Mouse (Mus musculus): ENCODE results near the gene Smim6. TPM values are rescaled to one million over a fixed set of nuclear protein-coding genes. Genes with fewer than 3 reads are reported as not detected.

Gene Smim6
- total RNA-seq (2014; fragmentation: Nextera tagmentation) (2.4 TPM in 1 of 2 replicates, not detected in the other), total RNA-seq (2017) (0.23 TPM in 1 of 2 replicates, not detected in the other), polyA plus RNA-seq (2012) (not detected in 2 replicates)

GRCm38 (mm10) chr11:115911632-115912376, at the start of gene Smim6:
Smim6 (plus strand) TSS chr11:115912017.
- Histone ChIP-seq H3K4me1 (ENCODE audit: insufficient read depth, low read depth, low read length) (peaks cover 39% of the 10 kb centered on the region), H3K9me3 (replicated peaks) (no peaks in the 10 kb centered on the region), H3K27me3 (ENCODE audit: insufficient read depth, low read length) (no peaks in the 10 kb centered on the region), H3K36me3 (replicated peaks) (peaks cover 86% of the 10 kb centered on the region), H3K4me3 (ENCODE audit: low read depth, low read length) (peak within 1 kb of the TSS; percentile 18; the same call in 1 of the 2 replicates)
- TF ChIP-seq GATA1 (IDR thresholded peaks at IDR 0.05; ENCODE audit: borderline replicate concordance, low read length) = no peak
- TF ChIP-seq TAL1 (conservative IDR thresholded peaks at IDR 0.05; ENCODE audit: low read depth, low read length) = no peak
- TF ChIP-seq CTCF (IDR thresholded peaks at IDR 0.05; ENCODE audit: low read depth, low read length) = no peak
- no peak for TF ChIP-seq GATA2 (IDR thresholded peaks at IDR 0.05; ENCODE audit: borderline replicate concordance, low read depth, low read length)
- DNase-seq (ENCODE audit: low spot score) (peak; percentile 28), ATAC-seq (ENCODE audit: extremely low read depth, insufficient number of reproducible peaks, low FRiP score, poor library complexity, severe bottlenecking) (peak; percentile 10; the same call in 1 of the 2 replicates)

GRCm38 (mm10) chr11:115863895-115864294, 47.9 kb upstream of the Smim6 start:
- no peak for ATAC-seq (ENCODE audit: extremely low read depth, insufficient number of reproducible peaks, low FRiP score, poor library complexity, severe bottlenecking)
- H3K36me3 ChIP-seq (replicated peaks) = no peaks in the 10 kb centered on the region
- H3K4me1 ChIP-seq (ENCODE audit: insufficient read depth, low read depth, low read length) = peaks cover 16% of the 10 kb centered on the region; the same call in 1 of the 2 replicates
- no peaks in the 10 kb centered on the region for H3K9me3 ChIP-seq (replicated peaks)
- DNase-seq (ENCODE audit: low spot score) = no peak
- H3K4me3 ChIP-seq (ENCODE audit: low read depth, low read length) = no peak overlapping the region
- H3K27me3 ChIP-seq (ENCODE audit: insufficient read depth, low read length) = peaks cover 86% of the 10 kb centered on the region
- TF ChIP-seq CTCF (IDR thresholded peaks at IDR 0.05; ENCODE audit: low read depth, low read length) (no peak), GATA2 (IDR thresholded peaks at IDR 0.05; ENCODE audit: borderline replicate concordance, low read depth, low read length) (no peak), TAL1 (conservative IDR thresholded peaks at IDR 0.05; ENCODE audit: low read depth, low read length) (no peak), POLR2AphosphoS5 (IDR thresholded peaks at IDR 0.05; ENCODE audit: insufficient replicate concordance, low read depth, low read length) (no peak), GATA1 (IDR thresholded peaks at IDR 0.05; ENCODE audit: borderline replicate concordance, low read length) (no peak)

DNA sequence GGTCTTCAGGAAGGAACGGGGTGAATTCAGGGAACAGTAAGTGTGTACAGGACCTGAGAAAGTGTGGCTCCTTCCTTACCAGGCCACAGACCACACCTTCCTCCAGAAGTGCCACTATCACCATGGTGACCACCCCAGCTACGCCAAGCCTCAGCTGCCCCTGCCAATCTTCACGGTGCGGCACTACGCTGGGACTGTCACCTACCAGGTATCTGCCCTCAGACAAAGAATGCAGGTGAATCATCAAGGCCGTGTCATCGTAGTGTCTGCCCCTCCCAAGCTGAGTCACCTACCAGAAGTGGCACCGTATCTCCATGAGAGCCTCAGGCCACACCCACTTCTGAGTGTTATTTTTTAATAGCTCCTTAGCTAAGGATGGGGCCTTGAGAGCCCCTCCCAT, 42.4 kb upstream of the Smim6 start:
- H3K4me3 ChIP-seq (ENCODE audit: low read depth, low read length) = no peak overlapping the region
- DNase-seq (ENCODE audit: low spot score) (no peak), ATAC-seq (ENCODE audit: extremely low read depth, insufficient number of reproducible peaks, low FRiP score, poor library complexity, severe bottlenecking) (no peak)
- H3K36me3 ChIP-seq (replicated peaks) = no peaks in the 10 kb centered on the region
- H3K4me1 ChIP-seq (ENCODE audit: insufficient read depth, low read depth, low read length) = peaks cover 25% of the 10 kb centered on the region
- no peaks in the 10 kb centered on the region for H3K9me3 ChIP-seq (replicated peaks)
- TF ChIP-seq GATA1 (IDR thresholded peaks at IDR 0.05; ENCODE audit: borderline replicate concordance, low read length) (no peak), POLR2AphosphoS5 (IDR thresholded peaks at IDR 0.05; ENCODE audit: insufficient replicate concordance, low read depth, low read length) (no peak), GATA2 (IDR thresholded peaks at IDR 0.05; ENCODE audit: borderline replicate concordance, low read depth, low read length) (no peak), TAL1 (conservative IDR thresholded peaks at IDR 0.05; ENCODE audit: low read depth, low read length) (no peak), CTCF (IDR thresholded peaks at IDR 0.05; ENCODE audit: low read depth, low read length) (no peak)
- peaks cover 90% of the 10 kb centered on the region for H3K27me3 ChIP-seq (ENCODE audit: insufficient read depth, low read length)

DNA sequence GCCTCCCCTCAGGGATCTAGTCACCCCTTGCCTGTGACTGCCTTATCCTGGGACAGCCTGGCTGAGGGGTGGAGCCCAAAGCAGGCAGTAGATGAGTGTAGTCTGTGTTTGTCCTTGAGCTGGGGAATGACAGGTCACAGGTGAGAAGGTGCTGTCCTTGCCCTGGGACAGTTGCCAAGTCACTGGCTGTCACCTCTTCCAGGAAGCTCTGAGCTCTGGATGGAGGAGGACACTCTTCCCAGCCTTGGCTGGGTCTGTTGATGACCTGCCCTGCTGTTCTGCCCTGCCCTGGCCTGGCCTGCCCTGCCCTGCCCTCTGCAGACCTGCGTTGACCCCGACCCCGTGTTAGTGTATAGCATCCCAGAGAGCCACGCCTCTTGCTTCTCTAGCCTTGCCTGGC, 39.4 kb upstream of the Smim6 start:
- no peak for DNase-seq (ENCODE audit: low spot score)
- Histone ChIP-seq H3K9me3 (replicated peaks) (no peaks in the 10 kb centered on the region), H3K4me3 (ENCODE audit: low read depth, low read length) (no peak overlapping the region), H3K4me1 (ENCODE audit: insufficient read depth, low read depth, low read length) (peaks cover 24% of the 10 kb centered on the region), H3K27me3 (ENCODE audit: insufficient read depth, low read length) (peaks cover 86% of the 10 kb centered on the region), H3K36me3 (replicated peaks) (no peaks in the 10 kb centered on the region)
- TF ChIP-seq GATA1 (IDR thresholded peaks at IDR 0.05; ENCODE audit: borderline replicate concordance, low read length) (no peak), TAL1 (conservative IDR thresholded peaks at IDR 0.05; ENCODE audit: low read depth, low read length) (no peak), GATA2 (IDR thresholded peaks at IDR 0.05; ENCODE audit: borderline replicate concordance, low read depth, low read length) (no peak), POLR2AphosphoS5 (IDR thresholded peaks at IDR 0.05; ENCODE audit: insufficient replicate concordance, low read depth, low read length) (no peak), CTCF (IDR thresholded peaks at IDR 0.05; ENCODE audit: low read depth, low read length) (no peak)
- ATAC-seq (ENCODE audit: extremely low read depth, insufficient number of reproducible peaks, low FRiP score, poor library complexity, severe bottlenecking) = no peak

DNA sequence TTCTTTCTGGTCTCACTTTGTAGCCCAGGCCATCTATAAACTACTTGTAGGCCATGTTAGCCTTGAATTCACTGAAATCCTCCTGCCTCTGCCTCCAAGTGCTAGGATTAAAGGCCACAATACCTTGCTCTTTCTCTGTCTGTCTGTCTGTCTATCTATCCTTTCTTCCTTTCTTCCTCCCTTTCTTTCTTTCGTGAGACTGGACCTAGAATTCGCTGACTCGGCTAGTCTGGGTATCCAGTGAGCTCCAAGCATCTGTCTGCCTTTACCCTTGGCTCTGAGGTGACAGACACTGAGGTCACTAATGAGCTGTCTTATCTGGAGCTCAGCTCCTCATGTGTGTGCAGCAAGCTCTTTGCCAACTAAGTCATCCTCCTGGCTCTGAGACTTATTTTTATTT, 35.9 kb upstream of the Smim6 start:
- no peak overlapping the region for H3K4me3 ChIP-seq (ENCODE audit: low read depth, low read length)
- no peaks in the 10 kb centered on the region for H3K9me3 ChIP-seq (replicated peaks)
- no peak for TF ChIP-seq CTCF (IDR thresholded peaks at IDR 0.05; ENCODE audit: low read depth, low read length)
- no peak for TF ChIP-seq POLR2AphosphoS5 (IDR thresholded peaks at IDR 0.05; ENCODE audit: insufficient replicate concordance, low read depth, low read length)
- no peak for TF ChIP-seq GATA1 (IDR thresholded peaks at IDR 0.05; ENCODE audit: borderline replicate concordance, low read length)
- TF ChIP-seq GATA2 (IDR thresholded peaks at IDR 0.05; ENCODE audit: borderline replicate concordance, low read depth, low read length) = no peak
- TF ChIP-seq TAL1 (conservative IDR thresholded peaks at IDR 0.05; ENCODE audit: low read depth, low read length) = no peak
- peaks cover 86% of the 10 kb centered on the region for H3K27me3 ChIP-seq (ENCODE audit: insufficient read depth, low read length)
- no peak for ATAC-seq (ENCODE audit: extremely low read depth, insufficient number of reproducible peaks, low FRiP score, poor library complexity, severe bottlenecking)
- DNase-seq (ENCODE audit: low spot score) = no peak
- peaks cover 16% of the 10 kb centered on the region for H3K4me1 ChIP-seq (ENCODE audit: insufficient read depth, low read depth, low read length)
- H3K36me3 ChIP-seq (replicated peaks) = no peaks in the 10 kb centered on the region

DNA sequence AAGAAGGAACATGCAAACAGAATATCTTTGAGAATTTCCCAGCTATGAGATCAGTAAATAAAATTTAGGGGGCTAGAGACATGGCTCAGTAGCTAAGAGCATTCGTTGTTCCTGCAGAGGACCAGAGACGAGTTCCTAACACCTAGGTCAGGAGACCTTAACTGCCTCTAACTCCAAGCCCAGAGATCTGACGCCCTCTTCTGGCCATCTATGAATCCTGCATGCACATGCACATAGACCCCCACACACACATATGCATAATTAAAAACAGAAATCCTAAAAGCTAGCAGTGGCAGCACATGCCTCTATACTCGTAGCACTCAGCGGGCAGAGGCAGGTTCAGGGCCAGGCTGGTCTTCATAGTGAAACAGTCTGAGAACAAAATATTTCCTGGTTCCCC, 35.4 kb upstream of the Smim6 start:
- no peak for DNase-seq (ENCODE audit: low spot score)
- H3K4me1 ChIP-seq (ENCODE audit: insufficient read depth, low read depth, low read length) = peaks cover 16% of the 10 kb centered on the region

More for the DNA sequence above, 35.4 kb upstream of the Smim6 start:
- no peak for TF ChIP-seq GATA1 (IDR thresholded peaks at IDR 0.05; ENCODE audit: borderline replicate concordance, low read length)
- 0 out of 2 replicates have a peak, but pooled peaks have one; percentile 18 for TF ChIP-seq CTCF (IDR thresholded peaks at IDR 0.05; ENCODE audit: low read depth, low read length)
- no peak for ATAC-seq (ENCODE audit: extremely low read depth, insufficient number of reproducible peaks, low FRiP score, poor library complexity, severe bottlenecking)
- H3K27me3 ChIP-seq (ENCODE audit: insufficient read depth, low read length) = peaks cover 81% of the 10 kb centered on the region
- no peak overlapping the region for H3K4me3 ChIP-seq (ENCODE audit: low read depth, low read length)
- H3K36me3 ChIP-seq (replicated peaks) = no peaks in the 10 kb centered on the region
- no peaks in the 10 kb centered on the region for H3K9me3 ChIP-seq (replicated peaks)

Measured in G1E (cell line).